In the genomic region with DNA sequence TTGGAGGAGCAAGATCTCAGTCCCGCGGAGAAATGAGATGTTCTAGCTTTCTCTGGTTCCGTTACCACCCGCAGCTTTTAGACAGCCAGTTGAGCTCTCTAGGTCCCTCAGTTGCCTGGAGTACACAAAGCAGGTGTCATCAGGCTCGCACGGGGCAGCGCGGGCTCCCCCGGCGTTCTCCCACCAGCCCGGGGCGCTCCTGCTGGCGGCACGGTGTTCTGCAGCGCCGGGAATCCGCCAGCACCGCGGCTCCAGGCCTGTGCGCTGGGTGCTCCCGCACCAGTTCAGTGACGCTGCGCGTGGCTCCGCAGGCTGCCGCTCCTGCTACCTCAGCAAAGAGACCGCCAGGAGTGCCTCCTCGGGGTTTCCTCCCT, we compare ENCODE assay signal across 9 mouse cellular contexts. TPM values are rescaled to one million over a fixed set of nuclear protein-coding genes. Genes with fewer than 3 reads are reported as not detected.
DNase-seq lines count a peak whose midpoint lies in the region; ATAC-seq lines count a peak whose summit lies in the region.
"Had no signal": no experiment of that assay in that cellular context is flagged by ENCODE, and none has a peak within 500 bp of the region (broad histone marks: within the 10 kb centered on the region; RNA-seq: fewer than 3 reads in every experiment).

A gene (minus strand): TSS at position 235 of the 374 bp plus-strand sequence.

- H3K36me3 ChIP-seq in embryonic facial prominence, embryonic 12.5 days = no peaks in the 10 kb centered on the region
- H3K36me3 ChIP-seq in hindbrain, embryonic 12.5 days = no peaks in the 10 kb centered on the region
- no peaks in the 10 kb centered on the region for H3K36me3 ChIP-seq in neural tube, embryonic 14.5 days (ENCODE audit: control insufficient read depth, insufficient read depth, low read length)

- no peak within 1 kb of the TSS for H3K27ac ChIP-seq in embryonic facial prominence, embryonic 12.5 days
- H3K27ac ChIP-seq in hindbrain, embryonic 12.5 days = peak within 1 kb of the TSS; percentile 89
- H3K27ac ChIP-seq in neural tube, embryonic 14.5 days (ENCODE audit: low read depth, low read length) = peak within 1 kb of the TSS; percentile 94

- H3K4me1 ChIP-seq in embryonic facial prominence, embryonic 12.5 days = peaks cover 9% of the 10 kb centered on the region; the same call in 1 of the 2 replicates
- 0 out of 2 replicates have a peak, but pooled peaks cover 12% of the 10 kb centered on the region for H3K4me1 ChIP-seq in hindbrain, embryonic 12.5 days
- 0 out of 2 replicates have a peak, but pooled peaks cover 7% of the 10 kb centered on the region for H3K4me1 ChIP-seq in neural tube, embryonic 14.5 days (ENCODE audit: control insufficient read depth, insufficient read depth, low read length)

- DNase-seq in adrenal gland, adult (ENCODE audit: inconsistent age in 2 of 2, low spot score in 1 of 2) = peak; percentile 11 to 67
- DNase-seq in adrenal gland, adult 8-10 months = no peak
- DNase-seq in R1 (ENCODE audit: low read depth, low spot score) = peak; percentile 67
- DNase-seq in left cerebral cortex, postnatal 4 days = peak; percentile 66
- DNase-seq in urinary bladder, adult 18-20 months (ENCODE audit: low spot score in 2 of 2) = no peak

- peak within 1 kb of the TSS; percentile 98 for H3K4me2 ChIP-seq in embryonic facial prominence, embryonic 12.5 days (replicated peaks)
- peak within 1 kb of the TSS; percentile 98 for H3K4me2 ChIP-seq in hindbrain, embryonic 12.5 days (replicated peaks)
- H3K4me2 ChIP-seq in neural tube, embryonic 14.5 days (ENCODE audit: low read depth, low read length) = peak within 1 kb of the TSS; percentile 56

- 1% methylated on average over 28 of the region's 28 CpGs for WGBS in embryonic facial prominence, embryonic 12.5 days
- under 1% methylated on average over 28 of the region's 28 CpGs for WGBS in hindbrain, embryonic 12.5 days
- WGBS in neural tube, embryonic 14.5 days = under 1% methylated on average over 28 of the region's 28 CpGs

- H3K9ac ChIP-seq in embryonic facial prominence, embryonic 12.5 days = peak within 1 kb of the TSS; percentile 64
- H3K9ac ChIP-seq in hindbrain, embryonic 12.5 days = peak within 1 kb of the TSS; percentile 84
- peak within 1 kb of the TSS; percentile 97 for H3K9ac ChIP-seq in neural tube, embryonic 14.5 days (replicated peaks; ENCODE audit: low read depth, low read length)

- intact Hi-C loops in left cerebral cortex, postnatal 4 days (cut with DNase I) = loop anchor here (10.0 kb wide), 2 partner anchors 333 to 713 kb away; no protein-coding TSS in a partner anchor

- H3K4me3 ChIP-seq in embryonic facial prominence, embryonic 12.5 days = peak within 1 kb of the TSS; percentile 60
- H3K4me3 ChIP-seq in hindbrain, embryonic 12.5 days = peak within 1 kb of the TSS; percentile 81
- H3K4me3 ChIP-seq in neural tube, embryonic 14.5 days (ENCODE audit: low read depth, low read length) = peak within 1 kb of the TSS; percentile 88

- ATAC-seq in embryonic facial prominence, embryonic 12.5 days (ENCODE audit: insufficient number of reproducible peaks, insufficient read depth, low FRiP score, low TSS enrichment) = peak; percentile 87
- peak; percentile 89 for ATAC-seq in hindbrain, embryonic 12.5 days (ENCODE audit: low FRiP score)
- ATAC-seq in neural tube, embryonic 14.5 days (ENCODE audit: low read depth) = peak; percentile 88

- no peaks in the 10 kb centered on the region for H3K9me3 ChIP-seq in embryonic facial prominence, embryonic 12.5 days
- no peaks in the 10 kb centered on the region for H3K9me3 ChIP-seq in hindbrain, embryonic 12.5 days (replicated peaks)
- no peaks in the 10 kb centered on the region for H3K9me3 ChIP-seq in neural tube, embryonic 14.5 days (ENCODE audit: control insufficient read depth, low read length)

- H3K27me3 ChIP-seq in embryonic facial prominence, embryonic 12.5 days = peaks cover 38% of the 10 kb centered on the region
- H3K27me3 ChIP-seq in hindbrain, embryonic 12.5 days = peaks cover 16% of the 10 kb centered on the region; the same call in 1 of the 2 replicates
- no peaks in the 10 kb centered on the region; the same call in 1 of the 2 replicates for H3K27me3 ChIP-seq in neural tube, embryonic 14.5 days (ENCODE audit: control insufficient read depth, insufficient read depth, low read length)

RNA-seq across cellular contexts. Expression of the gene that starts here (rescaled TPM):
- under 1 TPM; 0.17 to 0.34 (median 0.25) TPM for total RNA-seq in adrenal gland, adult 8-10 months (2022)
- 1.9 and 2.3 TPM in 2 replicates for polyA plus RNA-seq in embryonic facial prominence, embryonic 12.5 days (2016; fragmentation: Nextera tagmentation; extraction: Ambion mirVana)
- polyA plus RNA-seq in hindbrain, embryonic 12.5 days (2016; fragmentation: Nextera tagmentation; extraction: Ambion mirVana) = 4.3 and 4.5 TPM in 2 replicates
- 10 to 100 TPM; 84.8 to 94.0 TPM for total RNA-seq in left cerebral cortex, postnatal 4 days (2021)
- 18.1 and 22.5 TPM in 2 replicates for polyA plus RNA-seq in neural tube, embryonic 14.5 days (2014; fragmentation: Nextera tagmentation; extraction: Ambion mirVana)
- polyA plus RNA-seq: gonadal fat pad, adult 2 months had no signal

Comparison
In these comparisons a context has a peak if more than half of its experiments do, and no peak if none do; other contexts are left out.
1. RNA of the gene that starts here (total RNA-seq): 84.8 to 94.0 TPM in left cerebral cortex, postnatal 4 days; 0.17 to 0.34 TPM in adrenal gland, adult 8-10 months; every median in the first group is over 10 times any median in the second.
2. DNase-seq: peak in adrenal gland, adult (2 of 2), R1 (single experiment) and left cerebral cortex, postnatal 4 days (single experiment); none in adrenal gland, adult 8-10 months (single experiment) and urinary bladder, adult 18-20 months (0 of 2).
3. Peak in every context shown above with its lines, with median percentiles within 50 percentile points of each other: ATAC-seq, H3K4me2 ChIP-seq, H3K4me3 ChIP-seq and H3K9ac ChIP-seq.